Mouse (Mus musculus) right cerebral cortex, postnatal 36 days (tissue): ENCODE data around the gene Ccdc183.

Experiments
- DNase-seq, 2 experiments: peaks; one replicate each; pipeline ENCODE4 v3.0.0; 2022; ENCODE audit warnings: low spot score in 2 of 2, mixed read lengths in 1 of 2

The Ccdc183 gene

GRCm38 (mm10) chr2:25607761-25608622 is 9.5 kb downstream of the Ccdc183 start, which contains the start of gene Rabl6:
Rabl6 (minus strand) TSS chr2:25608521.
- peak; percentile 80 to 86 for DNase-seq

GRCm38 (mm10) chr2:25602526-25602925 is 15.0 kb downstream of the Ccdc183 start:
- DNase-seq = no peak

GRCm38 (mm10) chr2:25600037-25600436 is 17.4 kb downstream of the Ccdc183 start:
- DNase-seq = no peak

GRCm38 (mm10) chr2:25598749-25599148 is 18.7 kb downstream of the Ccdc183 start:
- DNase-seq = no peak

- no peak for DNase-seq
Observed at GRCm38 (mm10) chr2:25596765-25597510, 20.5 kb downstream of the Ccdc183 start.

GRCm38 (mm10) chr2:25591863-25592262 is 25.6 kb downstream of the Ccdc183 start:
- DNase-seq = no peak

GRCm38 (mm10) chr2:25588227-25588907 is 29.1 kb downstream of the Ccdc183 start:
- DNase-seq = no peak

GRCm38 (mm10) chr2:25587290-25587689 is 30.2 kb downstream of the Ccdc183 start:
- no peak for DNase-seq

- DNase-seq = no peak
Observed at GRCm38 (mm10) chr2:25585601-25586000, 31.9 kb downstream of the Ccdc183 start.

GRCm38 (mm10) chr2:25584856-25585255 is 32.6 kb downstream of the Ccdc183 start:
- no peak for DNase-seq

- no peak for DNase-seq
Observed at GRCm38 (mm10) chr2:25584152-25584551, 33.3 kb downstream of the Ccdc183 start.

- no peak for DNase-seq
Observed at GRCm38 (mm10) chr2:25583571-25583970, 33.9 kb downstream of the Ccdc183 start.

- DNase-seq = no peak
Observed at GRCm38 (mm10) chr2:25583120-25583481, 34.4 kb downstream of the Ccdc183 start.

- peak; percentile 89 to 91 for DNase-seq
Observed at GRCm38 (mm10) chr2:25582466-25583119, 34.9 kb downstream of the Ccdc183 start.

GRCm38 (mm10) chr2:25581901-25582301 is 35.6 kb downstream of the Ccdc183 start:
- DNase-seq = no peak

GRCm38 (mm10) chr2:25581294-25581864 is 36.1 kb downstream of the Ccdc183 start, which contains the start of gene Ajm1:
Ajm1 (minus strand) TSS chr2:25581757.
- DNase-seq = peak in 1 of 2 experiments; percentile 73

GRCm38 (mm10) chr2:25580621-25581101 is 36.8 kb downstream of the Ccdc183 start:
- DNase-seq = no peak

- DNase-seq = no peak
Observed at GRCm38 (mm10) chr2:25579737-25580460, 37.6 kb downstream of the Ccdc183 start.

GRCm38 (mm10) chr2:25578796-25579736 is 38.4 kb downstream of the Ccdc183 start:
- DNase-seq = no peak
